Mouse (Mus musculus) kidney, embryonic 15.5 days (tissue): ENCODE measurements around the gene Kcnmb3. TPM values are rescaled to one million over a fixed set of nuclear protein-coding genes. Genes with fewer than 3 reads are reported as not detected.

Experiments
- polyA plus RNA-seq: library from polyadenylated mRNA; unstranded; fragments of >200 nt; fragmentation: Nextera tagmentation; extraction: Ambion mirVana; gene quantifications from 2 replicates; pipeline ENCODE4 v1.2.1, GENCODE M21; 2015

Gene Kcnmb3
- polyA plus RNA-seq, 1 experiment from 2014 or later = not detected

Other genes with a start within 250 kb of the Kcnmb3 start
- gene Zmat3, start 126.2 kb downstream of the Kcnmb3 start, polyA plus RNA-seq = 3.9 and 4.6 TPM in 2 replicates
- 10.3 and 10.6 TPM in 2 replicates for gene Pik3ca, start 94.6 kb downstream of the Kcnmb3 start, polyA plus RNA-seq
- 32.8 and 36.1 TPM in 2 replicates for gene Zfp639, start 18.0 kb upstream of the Kcnmb3 start, polyA plus RNA-seq
- 32.3 and 33.4 TPM in 2 replicates for gene Mfn1, start 37.2 kb upstream of the Kcnmb3 start, polyA plus RNA-seq
- gene Gnb4, start 124.4 kb upstream of the Kcnmb3 start, polyA plus RNA-seq = 51.0 and 54.4 TPM in 2 replicates
- 186 and 188 TPM in 2 replicates for gene Actl6a, start 214.1 kb upstream of the Kcnmb3 start, polyA plus RNA-seq
- 325 and 379 TPM in 2 replicates for gene Ndufb5, start 244.8 kb upstream of the Kcnmb3 start, polyA plus RNA-seq
- gene Mrpl47, start 245.4 kb upstream of the Kcnmb3 start, polyA plus RNA-seq = 39.8 and 40.1 TPM in 2 replicates